Mouse (Mus musculus) midbrain, embryonic 15.5 days (tissue): ENCODE results near the gene Rbbp4. TPM values are rescaled to one million over a fixed set of nuclear protein-coding genes. Genes with fewer than 3 reads are reported as not detected.

ENCODE experiments used
- ATAC-seq: fragments of 200-750 bp; cut with Nextera tagmentation; replicated peaks from 2 replicates; pipeline ENCODE4 v1.8.0; 2017; ENCODE audit warnings: moderate TSS enrichment
- H3K27ac ChIP-seq: fragments of 300-500 bp; sonication (generic); 2 replicates; pipeline ENCODE4 v1.5.1; 2015; ENCODE audit warnings: mild to moderate bottlenecking, inconsistent platforms
- H3K27me3 ChIP-seq: fragments of 300-500 bp; sonication (generic); replicated peaks from 2 replicates; pipeline ENCODE4 v1.6.1; 2015; ENCODE audit warnings: inconsistent platforms
- H3K36me3 ChIP-seq: fragments of 300-500 bp; sonication (generic); replicated peaks from 2 replicates; pipeline ENCODE4 v1.6.1; 2015; ENCODE audit warnings: inconsistent platforms
- H3K4me1 ChIP-seq: fragments of 300-500 bp; sonication (generic); 2 replicates; pipeline ENCODE4 v1.6.1; 2015; ENCODE audit warnings: inconsistent platforms
- H3K4me2 ChIP-seq: fragments of 300-500 bp; sonication (generic); 2 replicates; pipeline ENCODE4 v1.6.1; 2015; ENCODE audit warnings: inconsistent platforms, mild to moderate bottlenecking, moderate library complexity
- H3K4me3 ChIP-seq: fragments of 300-500 bp; sonication (generic); 2 replicates; pipeline ENCODE4 v1.5.1; 2015; ENCODE audit warnings: mild to moderate bottlenecking, inconsistent platforms
- H3K9ac ChIP-seq: fragments of 300-500 bp; sonication (generic); 2 replicates; pipeline ENCODE4 v1.6.1; 2015; ENCODE audit warnings: mild to moderate bottlenecking, inconsistent platforms
- H3K9me3 ChIP-seq: fragments of 300-500 bp; sonication (generic); 2 replicates; pipeline ENCODE4 v1.6.1; 2016; ENCODE audit warnings: inconsistent platforms
- WGBS: fragments of 180-500 bp; shearing (Covaris S2); methylation state at CpG from one replicate; pipeline ENCODE4 v1.1.7; 2015; ENCODE audit warnings: mixed read lengths; 5-methylcytosine and 5-hydroxymethylcytosine counted together
- polyA plus RNA-seq: library from polyadenylated mRNA; unstranded; fragments of >200 nt; fragmentation: Nextera tagmentation; extraction: Ambion mirVana; gene quantifications from 2 replicates; pipeline ENCODE4 v1.2.1, GENCODE M21; 2015

Rbbp4 gene
- polyA plus RNA-seq, 1 experiment from 2014 or later = 271 TPM

- H3K9ac ChIP-seq = no peak overlapping the region
- H3K4me2 ChIP-seq = no peak overlapping the region
- WGBS = 11% methylated on average over 1 of the region's 1 CpGs
- H3K4me3 ChIP-seq = no peak overlapping the region
- no peaks in the 10 kb centered on the region for H3K27me3 ChIP-seq
- H3K9me3 ChIP-seq = no peaks in the 10 kb centered on the region
- peak; percentile 75; the same call in 1 of the 2 replicates for ATAC-seq
- H3K4me1 ChIP-seq = no peaks in the 10 kb centered on the region
- no peak overlapping the region for H3K27ac ChIP-seq
- 0 out of 2 replicates have a peak, but pooled peaks cover 4% of the 10 kb centered on the region for H3K36me3 ChIP-seq
Measured at GRCm38 (mm10) chr4:129350644-129351043, 15.5 kb upstream of the Rbbp4 start.

DNA sequence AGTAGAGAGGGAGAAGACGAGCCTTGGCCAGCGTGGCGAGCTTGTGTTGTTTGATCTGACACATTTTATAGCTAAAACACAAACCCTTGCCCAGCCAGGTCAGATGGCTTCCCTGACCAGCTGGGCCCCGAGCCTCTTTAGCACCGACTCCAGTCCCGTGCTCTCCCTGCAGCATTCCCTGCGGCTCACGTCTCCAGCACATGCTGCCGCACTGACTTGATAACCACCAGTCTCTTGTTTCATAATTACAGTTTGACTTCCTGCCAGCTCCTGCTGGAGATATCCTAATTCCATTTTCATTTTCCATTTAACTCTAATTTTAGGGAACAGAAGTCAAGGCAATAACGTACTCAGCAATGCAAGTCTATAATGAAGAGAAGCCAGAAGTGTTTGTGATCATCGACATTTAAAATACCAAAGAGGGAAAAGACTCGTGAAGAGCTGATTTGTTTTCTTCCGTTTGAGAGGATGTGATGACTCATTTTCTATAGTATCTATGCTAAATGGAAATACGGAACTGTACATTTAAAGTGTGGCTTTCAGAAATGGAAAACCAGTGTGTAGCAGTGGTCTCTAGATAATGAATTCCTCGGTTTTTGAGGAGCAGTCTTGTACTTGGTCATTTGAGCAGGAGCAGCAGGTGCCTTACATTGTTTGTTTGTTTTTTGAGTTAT is 11.4 kb upstream of the Rbbp4 start:
- WGBS = 89% methylated on average over 15 of the region's 15 CpGs
- Histone ChIP-seq H3K27me3 (no peaks in the 10 kb centered on the region), H3K9me3 (no peaks in the 10 kb centered on the region), H3K9ac (no peak overlapping the region), H3K27ac (no peak overlapping the region), H3K4me1 (no peaks in the 10 kb centered on the region), H3K36me3 (peaks cover 10% of the 10 kb centered on the region), H3K4me3 (no peak overlapping the region), H3K4me2 (no peak overlapping the region)
- ATAC-seq = no peak

DNA sequence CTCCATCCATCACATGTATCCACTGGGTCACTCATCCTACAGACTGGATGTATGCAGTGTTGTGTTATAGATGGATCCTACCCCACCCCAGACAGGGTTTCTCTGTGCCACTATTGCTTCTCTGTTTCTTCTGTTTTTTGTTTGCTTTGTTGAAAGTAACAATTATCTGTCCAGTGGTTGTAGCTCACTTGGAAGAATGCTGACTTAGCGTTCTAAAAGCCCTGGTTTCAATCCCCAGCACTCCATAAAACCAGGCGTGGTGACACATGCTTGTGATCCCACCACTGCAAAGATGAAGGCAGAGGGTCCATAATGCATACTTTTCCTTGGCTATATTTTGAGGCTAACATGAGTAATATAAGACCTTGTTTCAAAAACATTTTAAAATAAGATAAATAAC is 7.5 kb upstream of the Rbbp4 start:
- WGBS = 96% methylated on average over 2 of the region's 2 CpGs
- no peak overlapping the region for H3K4me3 ChIP-seq
- no peak overlapping the region for H3K9ac ChIP-seq
- no peak for ATAC-seq
- no peak overlapping the region for H3K4me2 ChIP-seq
- no peaks in the 10 kb centered on the region for H3K27me3 ChIP-seq
- peaks cover 11% of the 10 kb centered on the region for H3K36me3 ChIP-seq
- no peaks in the 10 kb centered on the region for H3K9me3 ChIP-seq
- no peaks in the 10 kb centered on the region for H3K4me1 ChIP-seq
- no peak overlapping the region for H3K27ac ChIP-seq

- H3K9ac ChIP-seq = no peak overlapping the region
- no peak overlapping the region for H3K4me3 ChIP-seq
- H3K27me3 ChIP-seq = no peaks in the 10 kb centered on the region
- no peak for ATAC-seq
- no peak overlapping the region for H3K4me2 ChIP-seq
- peaks cover 11% of the 10 kb centered on the region for H3K36me3 ChIP-seq
- WGBS = 90% methylated on average over 1 of the region's 1 CpGs
- no peak overlapping the region for H3K27ac ChIP-seq
- no peaks in the 10 kb centered on the region for H3K9me3 ChIP-seq
- H3K4me1 ChIP-seq = peaks cover 3% of the 10 kb centered on the region
Measured at GRCm38 (mm10) chr4:129341888-129342287, 6.7 kb upstream of the Rbbp4 start.

GRCm38 (mm10) chr4:129339743-129340142 is 4.6 kb upstream of the Rbbp4 start:
- ATAC-seq = no peak
- H3K4me1 ChIP-seq = peaks cover 11% of the 10 kb centered on the region
- H3K36me3 ChIP-seq = peaks cover 11% of the 10 kb centered on the region
- 100% methylated on average over 3 of the region's 3 CpGs for WGBS
- H3K27me3 ChIP-seq = no peaks in the 10 kb centered on the region
- no peak overlapping the region for H3K27ac ChIP-seq
- no peak overlapping the region for H3K4me2 ChIP-seq
- no peak overlapping the region for H3K4me3 ChIP-seq
- H3K9me3 ChIP-seq = no peaks in the 10 kb centered on the region
- H3K9ac ChIP-seq = no peak overlapping the region

DNA sequence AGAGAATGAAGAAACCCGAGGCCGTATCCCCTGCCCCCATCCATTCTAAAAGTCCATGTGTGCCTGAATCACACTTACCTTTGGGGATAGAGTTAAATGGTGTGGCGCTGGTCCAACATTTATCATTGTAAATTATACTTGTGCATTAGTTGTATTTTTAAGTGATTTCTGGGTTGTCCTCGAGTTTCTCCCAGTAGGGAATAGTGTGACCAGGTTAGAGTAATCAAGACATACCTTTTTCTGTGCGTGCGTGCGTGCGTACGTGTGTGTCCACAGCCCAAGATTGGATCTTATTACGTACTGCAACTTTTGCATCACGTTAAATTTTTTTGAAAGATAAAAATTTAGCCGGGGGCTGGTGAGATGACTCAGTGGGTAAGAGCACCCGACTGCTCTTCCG is 1.1 kb upstream of the Rbbp4 start:
- WGBS = 55% methylated on average over 14 of the region's 14 CpGs
- Histone ChIP-seq H3K27me3 (no peaks in the 10 kb centered on the region), H3K27ac (peak overlapping the region; percentile 98), H3K4me3 (peak overlapping the region; percentile 99), H3K4me1 (peaks cover 38% of the 10 kb centered on the region), H3K4me2 (peak overlapping the region; percentile 74), H3K9ac (peak overlapping the region; percentile 68), H3K36me3 (no peaks in the 10 kb centered on the region), H3K9me3 (no peaks in the 10 kb centered on the region)
- ATAC-seq = no peak

GRCm38 (mm10) chr4:129334677-129335215 is 424 bp downstream of the Rbbp4 start:
- no peak for ATAC-seq

GRCm38 (mm10) chr4:129332846-129333245 is 2.3 kb downstream of the Rbbp4 start:
- 32% methylated on average over 1 of the region's 1 CpGs for WGBS
- no peaks in the 10 kb centered on the region for H3K27me3 ChIP-seq
- no peaks in the 10 kb centered on the region for H3K9me3 ChIP-seq
- no peak overlapping the region for H3K9ac ChIP-seq
- H3K36me3 ChIP-seq = peaks cover 11% of the 10 kb centered on the region
- peak overlapping the region; percentile 70 for H3K4me2 ChIP-seq
- H3K27ac ChIP-seq = no peak overlapping the region
- peaks cover 48% of the 10 kb centered on the region for H3K4me1 ChIP-seq
- ATAC-seq = no peak
- H3K4me3 ChIP-seq = peak overlapping the region; percentile 99; the same call in 1 of the 2 replicates

More at GRCm38 (mm10) chr4:129334677-129335215, 424 bp downstream of the Rbbp4 start:
- H3K4me2 ChIP-seq = peak overlapping the region; percentile 70
- peak overlapping the region; percentile 98 for H3K27ac ChIP-seq
- H3K9ac ChIP-seq = peak overlapping the region; percentile 97
- under 1% methylated on average over 61 of the region's 62 CpGs for WGBS
- H3K9me3 ChIP-seq = no peaks in the 10 kb centered on the region
- H3K27me3 ChIP-seq = no peaks in the 10 kb centered on the region
- peaks cover 48% of the 10 kb centered on the region for H3K4me1 ChIP-seq
- peak overlapping the region; percentile 99 for H3K4me3 ChIP-seq
- no peaks in the 10 kb centered on the region for H3K36me3 ChIP-seq

- peaks cover 21% of the 10 kb centered on the region for H3K36me3 ChIP-seq
Measured at GRCm38 (mm10) chr4:129326191-129326590, 9.0 kb downstream of the Rbbp4 start.

GRCm38 (mm10) chr4:129324756-129325155 is 10.4 kb downstream of the Rbbp4 start:
- H3K9me3 ChIP-seq = no peaks in the 10 kb centered on the region
- whole genome bisulfite sequencing = 77% methylated on average over 1 of the region's 1 CpGs
- ATAC-seq = no peak
- no peak overlapping the region for H3K27ac ChIP-seq
- no peak overlapping the region for H3K9ac ChIP-seq
- no peak overlapping the region for H3K4me2 ChIP-seq
- peaks cover 32% of the 10 kb centered on the region for H3K36me3 ChIP-seq
- H3K27me3 ChIP-seq = no peaks in the 10 kb centered on the region
- peaks cover 4% of the 10 kb centered on the region; the same call in 1 of the 2 replicates for H3K4me1 ChIP-seq
- H3K4me3 ChIP-seq = no peak overlapping the region

More at GRCm38 (mm10) chr4:129326191-129326590, 9.0 kb downstream of the Rbbp4 start:
- H3K4me1 ChIP-seq = peaks cover 14% of the 10 kb centered on the region
- ATAC-seq = no peak
- no peak overlapping the region for H3K27ac ChIP-seq
- H3K9me3 ChIP-seq = no peaks in the 10 kb centered on the region
- no peak overlapping the region for H3K4me2 ChIP-seq
- H3K4me3 ChIP-seq = no peak overlapping the region
- H3K9ac ChIP-seq = no peak overlapping the region
- WGBS = 63% methylated on average over 1 of the region's 1 CpGs
- no peaks in the 10 kb centered on the region for H3K27me3 ChIP-seq

- peaks cover 4% of the 10 kb centered on the region; the same call in 1 of the 2 replicates for H3K4me1 ChIP-seq
- no peak overlapping the region for H3K4me3 ChIP-seq
- H3K27ac ChIP-seq = no peak overlapping the region
- no peak for ATAC-seq
- H3K9me3 ChIP-seq = no peaks in the 10 kb centered on the region
- no peaks in the 10 kb centered on the region for H3K27me3 ChIP-seq
- no peak overlapping the region for H3K9ac ChIP-seq
- no peak overlapping the region for H3K4me2 ChIP-seq
- H3K36me3 ChIP-seq = peaks cover 30% of the 10 kb centered on the region
- 89% methylated on average over 1 of the region's 1 CpGs for WGBS
Measured at GRCm38 (mm10) chr4:129323491-129323890, 11.7 kb downstream of the Rbbp4 start.

GRCm38 (mm10) chr4:129322042-129322441 is 13.1 kb downstream of the Rbbp4 start:
- Histone ChIP-seq H3K36me3 (peaks cover 31% of the 10 kb centered on the region), H3K27me3 (no peaks in the 10 kb centered on the region), H3K9ac (no peak overlapping the region), H3K4me3 (no peak overlapping the region), H3K4me1 (peaks cover 4% of the 10 kb centered on the region; the same call in 1 of the 2 replicates), H3K4me2 (no peak overlapping the region), H3K9me3 (no peaks in the 10 kb centered on the region), H3K27ac (no peak overlapping the region)
- no peak for ATAC-seq
- WGBS = 90% methylated on average over 5 of the region's 5 CpGs

DNA sequence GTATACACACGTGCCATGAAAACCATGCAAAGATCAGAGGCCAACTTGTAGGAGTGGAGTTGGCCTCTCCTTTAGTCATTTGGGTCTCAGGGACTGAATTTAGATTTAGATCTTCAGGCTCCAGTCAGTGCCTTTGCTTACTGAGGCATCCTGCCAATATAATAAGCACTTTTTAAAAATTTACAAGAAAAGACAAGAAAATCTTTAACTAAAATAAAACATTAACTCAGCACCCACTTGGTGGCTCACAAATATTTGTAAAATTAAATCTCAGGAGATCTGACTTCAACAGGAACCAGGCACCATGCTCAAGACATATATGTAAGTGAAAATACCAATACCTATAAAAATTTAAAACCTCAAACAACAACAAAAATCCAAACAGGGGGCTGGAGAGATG is 14.3 kb downstream of the Rbbp4 start:
- Histone ChIP-seq H3K36me3 (peaks cover 38% of the 10 kb centered on the region), H3K9me3 (no peaks in the 10 kb centered on the region), H3K4me2 (no peak overlapping the region), H3K27me3 (no peaks in the 10 kb centered on the region), H3K4me1 (no peaks in the 10 kb centered on the region), H3K4me3 (no peak overlapping the region), H3K9ac (no peak overlapping the region), H3K27ac (no peak overlapping the region)
- no peak for ATAC-seq
- WGBS = 92% methylated on average over 1 of the region's 1 CpGs
